ENCODE assay signal across 8 mouse cellular contexts in genomic region chr12:106310585-106311319, GRCm38 (mm10).
DNase-seq lines count a peak whose midpoint lies in the region; ATAC-seq lines count a peak whose summit lies in the region.

No protein-coding gene starts in this region.

- H3K9me3 ChIP-seq in embryonic facial prominence, embryonic 12.5 days = no peaks in the 10 kb centered on the region
- H3K9me3 ChIP-seq in hindbrain, embryonic 12.5 days (replicated peaks) = no peaks in the 10 kb centered on the region
- no peaks in the 10 kb centered on the region for H3K9me3 ChIP-seq in midbrain, embryonic 12.5 days

- peaks cover 12% of the 10 kb centered on the region; the same call in 1 of the 2 replicates for H3K27me3 ChIP-seq in embryonic facial prominence, embryonic 12.5 days
- H3K27me3 ChIP-seq in hindbrain, embryonic 12.5 days = peaks cover 42% of the 10 kb centered on the region
- H3K27me3 ChIP-seq in midbrain, embryonic 12.5 days = peaks cover 22% of the 10 kb centered on the region

- H3K4me1 ChIP-seq in embryonic facial prominence, embryonic 12.5 days = peaks cover 4% of the 10 kb centered on the region; the same call in 1 of the 2 replicates
- H3K4me1 ChIP-seq in hindbrain, embryonic 12.5 days = peaks cover 21% of the 10 kb centered on the region
- H3K4me1 ChIP-seq in midbrain, embryonic 12.5 days = peaks cover 29% of the 10 kb centered on the region

- no peaks in the 10 kb centered on the region for H3K36me3 ChIP-seq in embryonic facial prominence, embryonic 12.5 days
- H3K36me3 ChIP-seq in hindbrain, embryonic 12.5 days = no peaks in the 10 kb centered on the region
- no peaks in the 10 kb centered on the region for H3K36me3 ChIP-seq in midbrain, embryonic 12.5 days

- H3K4me3 ChIP-seq in embryonic facial prominence, embryonic 12.5 days = peak overlapping the region; percentile 40
- H3K4me3 ChIP-seq in hindbrain, embryonic 12.5 days = peak overlapping the region; percentile 36
- H3K4me3 ChIP-seq in midbrain, embryonic 12.5 days = peak overlapping the region; percentile 41

- H3K4me2 ChIP-seq in embryonic facial prominence, embryonic 12.5 days (replicated peaks) = peak overlapping the region; percentile 83
- peak overlapping the region; percentile 81 for H3K4me2 ChIP-seq in hindbrain, embryonic 12.5 days (replicated peaks)
- H3K4me2 ChIP-seq in midbrain, embryonic 12.5 days (replicated peaks) = peak overlapping the region; percentile 79

- peak; percentile 66 for ATAC-seq in activated CD4-positive, CD25-positive, alpha-beta regulatory T cell, adult 4 months
- no peak for ATAC-seq in embryonic facial prominence, embryonic 12.5 days (ENCODE audit: insufficient number of reproducible peaks, insufficient read depth, low FRiP score, low TSS enrichment)
- ATAC-seq in hindbrain, embryonic 12.5 days (ENCODE audit: low FRiP score) = peak; percentile 32; the same call in 1 of the 2 replicates
- 0 out of 2 replicates have a peak, but pooled peaks have one; percentile 52 for ATAC-seq in midbrain, embryonic 12.5 days (ENCODE audit: low FRiP score, low read depth)

- no peak overlapping the region for H3K27ac ChIP-seq in embryonic facial prominence, embryonic 12.5 days
- no peak overlapping the region for H3K27ac ChIP-seq in hindbrain, embryonic 12.5 days
- no peak overlapping the region for H3K27ac ChIP-seq in midbrain, embryonic 12.5 days (replicated peaks)

- DNase-seq in layer of hippocampus, postnatal 36 days = peak; percentile 25
- DNase-seq in layer of hippocampus, adult 9-10 months (ENCODE audit: low spot score) = no peak
- no peak for DNase-seq in natural killer cell, adult 2 months (ENCODE audit: low spot score in 2 of 2)
- no peak for DNase-seq in spleen, postnatal 10 days (ENCODE audit: low spot score in 2 of 2)

- H3K9ac ChIP-seq in embryonic facial prominence, embryonic 12.5 days = peak overlapping the region; percentile 46
- peak overlapping the region; percentile 46 for H3K9ac ChIP-seq in hindbrain, embryonic 12.5 days
- H3K9ac ChIP-seq in midbrain, embryonic 12.5 days (replicated peaks) = peak overlapping the region; percentile 55

- WGBS in embryonic facial prominence, embryonic 12.5 days = 2% methylated on average over 34 of the region's 34 CpGs
- WGBS in hindbrain, embryonic 12.5 days = 1% methylated on average over 34 of the region's 34 CpGs
- WGBS in midbrain, embryonic 12.5 days = under 1% methylated on average over 34 of the region's 34 CpGs

Comparison
In these comparisons a context has a peak if more than half of its experiments do, and no peak if none do; other contexts are left out.
1. DNase-seq: peak in layer of hippocampus, postnatal 36 days (2 of 2); none in layer of hippocampus, adult 9-10 months (single experiment), natural killer cell, adult 2 months (0 of 2) and spleen, postnatal 10 days (0 of 2).
2. Peak in every context shown above with its lines, with median percentiles within 50 percentile points of each other: H3K4me2 ChIP-seq, H3K4me3 ChIP-seq and H3K9ac ChIP-seq.